11 mouse cellular contexts compared by ENCODE assay signal in genomic region chr6:136683410-136684334, GRCm38 (mm10). TPM values are rescaled to one million over a fixed set of nuclear protein-coding genes. Genes with fewer than 3 reads are reported as not detected.
A peak's percentile ranks its signal among the peaks of the same experiment; 100 is the strongest.
DNase-seq lines count a peak whose midpoint lies in the region; TF ChIP-seq lines count a peak whose summit lies in the region.
"Had no signal": no experiment of that assay in that cellular context is flagged by ENCODE, and none has a peak within 500 bp of the region (broad histone marks: within the 10 kb centered on the region; RNA-seq: fewer than 3 reads in every experiment).

No protein-coding gene starts in this region.

- 85% methylated on average over 11 of the region's 11 CpGs for WGBS in kidney, adult 2 months

- peak; percentile 14 for DNase-seq in kidney, adult 2 months
- no peak for DNase-seq in kidney, postnatal 36 days
- DNase-seq in ZHBTc4 (ENCODE audit: low read depth, low spot score), result peak; percentile 33
- DNase-seq in lung, postnatal 36 days, result peak; percentile 52
- peak; percentile 83 to 86 for DNase-seq in spleen, postnatal 36 days (ENCODE audit: low spot score in 2 of 2)
- DNase-seq in cerebellum, adult 18-20 months, result no peak
- DNase-seq in testis, postnatal 14 days (ENCODE audit: low spot score), result no peak
- DNase-seq in urinary bladder, adult 2 months (ENCODE audit: low spot score), result no peak

- no peaks in the 10 kb centered on the region for H3K36me3 ChIP-seq in kidney, adult 2 months (ENCODE audit: control insufficient read depth, insufficient read depth, low read length)
- H3K36me3 ChIP-seq: hindbrain, embryonic 12.5 days; neural tube, embryonic 15.5 days had no signal

- no peak for TF ChIP-seq CTCF in kidney, adult 2 months (conservative IDR thresholded peaks at IDR 0.05; ENCODE audit: insufficient read depth, insufficient read length, low read depth, low read length)

- no peak for TF ChIP-seq POLR2A in kidney, adult 2 months (IDR thresholded peaks at IDR 0.05; ENCODE audit: low read depth, low read length)

- no peaks in the 10 kb centered on the region for H3K27me3 ChIP-seq in kidney, adult 2 months (replicated peaks; ENCODE audit: control insufficient read depth, insufficient read depth, low read length)
- H3K27me3 ChIP-seq: hindbrain, embryonic 12.5 days; neural tube, embryonic 15.5 days had no signal

- H3K27ac ChIP-seq in kidney, adult 2 months (ENCODE audit: insufficient read depth, low read depth, low read length), result no peak overlapping the region
- H3K27ac ChIP-seq: hindbrain, embryonic 12.5 days; liver, embryonic 14.5 days; neural tube, embryonic 15.5 days had no signal

- no peak overlapping the region for H3K4me3 ChIP-seq in kidney, adult 2 months (ENCODE audit: insufficient read depth, low read depth, low read length)
- H3K4me3 ChIP-seq: hindbrain, embryonic 12.5 days; neural tube, embryonic 15.5 days had no signal

- no peaks in the 10 kb centered on the region for H3K4me1 ChIP-seq in kidney, adult 2 months (ENCODE audit: control insufficient read depth, insufficient read depth, low read length)
- H3K4me1 ChIP-seq: hindbrain, embryonic 12.5 days; neural tube, embryonic 15.5 days had no signal

RNA-seq across cellular contexts. Expression of gene Plbd1, which starts 21.9 kb away (rescaled TPM):
- 16.7 and 22.8 TPM in 2 replicates for polyA plus RNA-seq in kidney, adult 2 months (2012; rRNA removed)
- 14.3 and 15.9 TPM in 2 replicates for polyA plus RNA-seq in urinary bladder, adult 2 months (2012; rRNA removed)

Comparison
In these comparisons a context has a peak if more than half of its experiments do, and no peak if none do; other contexts are left out.
1. DNase-seq: peak in kidney, adult 2 months (single experiment), ZHBTc4 (single experiment), lung, postnatal 36 days (single experiment) and spleen, postnatal 36 days (2 of 2); none in kidney, postnatal 36 days (0 of 2), cerebellum, adult 18-20 months (0 of 2), testis, postnatal 14 days (single experiment) and urinary bladder, adult 2 months (single experiment).